Mouse (Mus musculus) lung, postnatal 0 days (tissue): ENCODE measurements at regions not wholly inside any gene's neighbourhood (a gene's known extent, or its start where the extent isn't known, plus 50 kb on each side); places are given as distances from the start of the nearest gene placed in this dataset.

Source experiments
- CTCF ChIP-seq: IDR thresholded peaks from 2 replicates; pipeline ENCODE4 v1.5.1; 2016; ENCODE audit warnings: antibody characterized with exemption, mild to moderate bottlenecking
- EP300 ChIP-seq: IDR thresholded peaks from 2 replicates; pipeline ENCODE4 v1.6.1; 2016; ENCODE audit warnings: antibody characterized with exemption, mild to moderate bottlenecking, control low read depth

DNA sequence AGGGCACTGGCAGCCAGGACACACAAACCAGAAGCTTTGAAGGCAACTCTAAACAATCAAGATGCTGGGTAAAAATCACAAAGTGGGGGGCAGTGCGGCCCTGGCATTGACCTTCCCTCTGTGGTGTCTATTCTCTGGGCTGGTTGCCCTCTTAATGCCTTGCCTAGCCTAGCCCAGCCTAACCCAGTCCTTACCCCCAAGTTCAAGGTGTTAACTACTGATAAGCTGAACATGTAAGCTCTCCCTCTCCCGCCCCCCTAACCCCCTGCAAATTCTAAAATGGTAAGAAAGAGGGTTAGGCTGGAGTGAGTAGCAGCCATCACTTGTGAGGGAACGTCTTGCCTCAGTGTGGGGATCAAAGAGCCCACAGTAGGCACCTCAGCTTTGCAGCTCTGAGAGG is 76.9 kb upstream of the Trim2 start:
- no peak for TF ChIP-seq CTCF
- no peak for TF ChIP-seq EP300
